Mouse (Mus musculus): ENCODE measurements around the gene Btf3. TPM values are rescaled to one million over a fixed set of nuclear protein-coding genes. Genes with fewer than 3 reads are reported as not detected.

Btf3 gene
- total RNA-seq, 1 experiment from 2014 or later = 357 TPM

DNA sequence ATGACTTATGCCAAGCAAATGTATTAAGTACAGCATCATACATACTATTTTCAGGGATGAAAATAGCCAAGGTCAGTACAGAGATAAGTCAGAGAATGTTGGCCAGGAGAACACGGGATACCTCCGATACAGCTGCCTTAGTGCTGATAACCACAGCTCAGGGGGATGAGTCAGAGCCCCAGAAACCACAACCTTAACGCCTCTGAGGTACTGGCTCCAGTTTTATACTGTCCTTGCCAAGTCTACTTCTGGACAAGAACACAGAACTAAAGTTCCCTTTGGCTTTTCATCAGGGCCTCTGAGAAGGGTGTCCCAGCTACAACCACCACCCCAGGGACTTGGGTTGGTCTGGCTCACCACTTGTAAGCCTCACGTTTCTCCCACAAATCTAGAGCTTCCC, 41.2 kb downstream of the Btf3 start:
- DNase-seq = peak; percentile 48

DNA sequence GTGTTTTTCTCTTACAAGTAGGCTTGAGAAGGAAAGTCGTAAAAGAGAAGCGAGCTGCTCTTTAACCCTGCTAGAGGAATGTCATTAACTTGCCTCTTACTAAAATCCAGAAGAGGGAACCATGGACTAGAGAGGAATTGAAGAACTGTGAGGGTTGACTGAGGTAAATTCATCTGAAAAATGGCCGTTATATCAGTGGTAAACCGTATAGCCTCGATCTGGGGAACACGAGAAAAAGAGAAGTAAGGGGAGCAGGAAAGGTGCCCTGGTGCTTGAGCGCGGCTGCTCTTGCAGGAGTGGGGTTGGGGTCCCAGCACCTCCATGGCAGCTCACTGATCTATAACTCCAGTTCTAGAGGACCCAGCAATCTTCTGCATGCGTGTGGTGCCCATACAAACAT, 42.8 kb downstream of the Btf3 start:
- DNase-seq = no peak

GRCm38 (mm10) chr13:98264111-98264510, 52.7 kb downstream of the Btf3 start:
- DNase-seq = no peak

DNA sequence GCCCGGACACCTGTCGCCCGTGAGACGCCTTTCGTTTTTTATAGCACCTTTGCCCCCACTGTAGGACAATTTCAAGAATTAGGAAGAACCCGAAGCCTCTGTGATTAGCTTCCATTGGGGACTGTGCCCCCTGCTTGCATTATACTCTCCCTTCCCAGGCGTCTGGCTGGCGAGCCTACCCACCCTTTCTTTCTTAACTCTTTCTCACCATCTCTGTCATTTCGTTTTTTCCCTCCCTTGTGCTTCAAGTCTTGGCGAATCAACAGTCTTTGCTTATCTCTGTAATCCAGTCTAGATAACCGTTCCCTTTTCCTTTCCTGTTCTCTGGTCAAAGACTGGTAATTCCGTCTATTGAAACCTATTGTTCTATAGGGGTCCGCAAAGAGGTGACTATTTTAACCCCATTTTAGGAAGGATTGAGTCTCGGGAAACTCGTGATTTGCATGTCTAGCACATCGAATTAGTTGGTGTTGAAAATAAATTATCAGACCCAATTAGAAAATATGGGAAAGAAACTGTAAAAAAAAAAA, 53.3 kb downstream of the Btf3 start:
- no peak for DNase-seq

- peak; percentile 98 for DNase-seq
Measured at GRCm38 (mm10) chr13:98262636-98263457, 54.0 kb downstream of the Btf3 start, which contains the start of the genes Utp15 and Ankra2. Gene Utp15, minus strand, starts transcription at chr13:98263041. Gene Ankra2, plus strand, starts transcription at chr13:98263074.

Other genes starting within 250 kb of the Btf3 start
- gene Arhgef28, start 110.6 kb downstream of the Btf3 start, total RNA-seq (2021) = 16.0 and 19.8 TPM in 2 replicates
- 15.1 and 19.1 TPM in 2 replicates for gene Utp15, start 54.0 kb downstream of the Btf3 start, total RNA-seq (2021)
- gene Ankra2, start 53.9 kb downstream of the Btf3 start, total RNA-seq (2021) = 22.9 and 29.1 TPM in 2 replicates
- gene Gm21976, start 37.1 kb downstream of the Btf3 start, total RNA-seq (2021) = not detected in 2 replicates
- 0.30 and 0.48 TPM in 2 replicates for gene Foxd1, start 37.2 kb upstream of the Btf3 start, total RNA-seq (2021)
- not detected in 2 replicates for gene Gm10320, start 175.0 kb upstream of the Btf3 start, total RNA-seq (2021)

Measured in adrenal gland, postnatal 25 days (tissue).